Mouse (Mus musculus) limb, embryonic 13.5 days (tissue): Measurements from ENCODE around the gene Phactr3. TPM values are rescaled to one million over a fixed set of nuclear protein-coding genes. Genes with fewer than 3 reads are reported as not detected.

ENCODE experiments used
- ATAC-seq: fragments of 200-750 bp; cut with Nextera tagmentation; 2 replicates; pipeline ENCODE4 v1.8.0; 2017; ENCODE audit warnings: low read depth, moderate number of reproducible peaks, moderate TSS enrichment; ENCODE audit not compliant: low FRiP score
- H3K27ac ChIP-seq: fragments of 300-500 bp; sonication (generic); 2 replicates; pipeline ENCODE4 v1.5.1; 2015; ENCODE audit warnings: inconsistent platforms, mild to moderate bottlenecking, moderate library complexity
- H3K27me3 ChIP-seq: fragments of 300-500 bp; sonication (generic); 2 replicates; pipeline ENCODE4 v1.6.1; 2015; ENCODE audit warnings: mild to moderate bottlenecking, inconsistent platforms
- H3K36me3 ChIP-seq: fragments of 300-500 bp; sonication (generic); 2 replicates; pipeline ENCODE4 v1.6.1; 2015; ENCODE audit warnings: inconsistent platforms, mild to moderate bottlenecking, moderate library complexity
- H3K4me1 ChIP-seq: fragments of 300-500 bp; sonication (generic); 2 replicates; pipeline ENCODE4 v1.6.1; 2015; ENCODE audit warnings: inconsistent platforms
- H3K4me2 ChIP-seq: fragments of 300-500 bp; sonication (generic); replicated peaks from 2 replicates; pipeline ENCODE4 v1.6.1; 2015; ENCODE audit warnings: inconsistent platforms, mild to moderate bottlenecking, moderate library complexity
- H3K4me3 ChIP-seq: fragments of 300-500 bp; sonication (generic); 2 replicates; pipeline ENCODE4 v1.5.1; 2015; ENCODE audit warnings: moderate library complexity, mild to moderate bottlenecking, inconsistent platforms
- H3K9ac ChIP-seq: fragments of 300-500 bp; sonication (generic); 2 replicates; pipeline ENCODE4 v1.6.1; 2015; ENCODE audit warnings: mild to moderate bottlenecking, inconsistent platforms
- H3K9me3 ChIP-seq: fragments of 300-500 bp; sonication (generic); 2 replicates; pipeline ENCODE4 v1.6.1; 2016; ENCODE audit warnings: inconsistent platforms
- WGBS: fragments of 180-500 bp; shearing (Covaris S2); methylation state at CpG from one replicate; pipeline ENCODE4 v1.1.7; 2015; 5-methylcytosine and 5-hydroxymethylcytosine counted together
- polyA plus RNA-seq: library from polyadenylated mRNA; unstranded; fragments of >200 nt; fragmentation: Nextera tagmentation; extraction: Ambion mirVana; gene quantifications from 2 replicates; pipeline ENCODE4 v1.2.1, GENCODE M21; 2015

Gene Phactr3
- polyA plus RNA-seq, 1 experiment from 2014 or later = 1.2 TPM

- no peaks in the 10 kb centered on the region for H3K36me3 ChIP-seq
- no peaks in the 10 kb centered on the region for H3K9me3 ChIP-seq
- H3K27ac ChIP-seq = no peak overlapping the region
- 40% methylated on average over 3 of the region's 3 CpGs for WGBS
- H3K27me3 ChIP-seq = no peaks in the 10 kb centered on the region
- H3K4me1 ChIP-seq = peaks cover 11% of the 10 kb centered on the region
- ATAC-seq = peak; percentile 73
- no peak overlapping the region for H3K4me2 ChIP-seq
- no peak overlapping the region for H3K9ac ChIP-seq
- H3K4me3 ChIP-seq = no peak overlapping the region
These were observed 122.6 kb downstream of the Phactr3 start for GRCm38 (mm10) chr2:178241374-178241773.

- Histone ChIP-seq H3K4me3 (no peak overlapping the region), H3K4me1 (peaks cover 11% of the 10 kb centered on the region), H3K36me3 (no peaks in the 10 kb centered on the region), H3K9me3 (no peaks in the 10 kb centered on the region), H3K27ac (no peak overlapping the region), H3K9ac (no peak overlapping the region), H3K4me2 (no peak overlapping the region), H3K27me3 (no peaks in the 10 kb centered on the region)
- WGBS = 66% methylated on average over 3 of the region's 3 CpGs
- no peak for ATAC-seq
These were observed 124.2 kb downstream of the Phactr3 start for GRCm38 (mm10) chr2:178242996-178243395.

- H3K4me2 ChIP-seq = no peak overlapping the region
- no peak overlapping the region for H3K9ac ChIP-seq
- no peak overlapping the region for H3K4me3 ChIP-seq
- no peak overlapping the region for H3K27ac ChIP-seq
- 93% methylated on average over 1 of the region's 1 CpGs for WGBS
- H3K9me3 ChIP-seq = no peaks in the 10 kb centered on the region
- no peaks in the 10 kb centered on the region for H3K36me3 ChIP-seq
- no peaks in the 10 kb centered on the region for H3K27me3 ChIP-seq
- no peak for ATAC-seq
- peaks cover 11% of the 10 kb centered on the region for H3K4me1 ChIP-seq
These were observed 126.1 kb downstream of the Phactr3 start for GRCm38 (mm10) chr2:178244866-178245265.

GRCm38 (mm10) chr2:178245841-178246240, 127.1 kb downstream of the Phactr3 start:
- ATAC-seq = no peak
- Histone ChIP-seq H3K4me2 (no peak overlapping the region), H3K36me3 (no peaks in the 10 kb centered on the region), H3K27ac (no peak overlapping the region), H3K4me1 (peaks cover 8% of the 10 kb centered on the region), H3K9ac (no peak overlapping the region), H3K4me3 (no peak overlapping the region), H3K9me3 (no peaks in the 10 kb centered on the region), H3K27me3 (no peaks in the 10 kb centered on the region)
- 81% methylated on average over 5 of the region's 5 CpGs for WGBS

GRCm38 (mm10) chr2:178246767-178247166, 128.0 kb downstream of the Phactr3 start:
- no peaks in the 10 kb centered on the region for H3K4me1 ChIP-seq
- no peak for ATAC-seq
- H3K9me3 ChIP-seq = no peaks in the 10 kb centered on the region
- no peak overlapping the region for H3K9ac ChIP-seq
- no peak overlapping the region for H3K27ac ChIP-seq
- no peak overlapping the region for H3K4me2 ChIP-seq
- 54% methylated on average over 4 of the region's 4 CpGs for WGBS
- no peak overlapping the region for H3K4me3 ChIP-seq
- no peaks in the 10 kb centered on the region for H3K27me3 ChIP-seq
- H3K36me3 ChIP-seq = no peaks in the 10 kb centered on the region

- Histone ChIP-seq H3K36me3 (no peaks in the 10 kb centered on the region), H3K9me3 (no peaks in the 10 kb centered on the region), H3K9ac (no peak overlapping the region), H3K4me3 (no peak overlapping the region), H3K27ac (no peak overlapping the region), H3K4me1 (no peaks in the 10 kb centered on the region), H3K27me3 (no peaks in the 10 kb centered on the region), H3K4me2 (no peak overlapping the region)
- 63% methylated on average over 8 of the region's 8 CpGs for WGBS
- ATAC-seq = no peak
These were observed 128.5 kb downstream of the Phactr3 start for GRCm38 (mm10) chr2:178247274-178247673.

GRCm38 (mm10) chr2:178257117-178257825, 138.5 kb downstream of the Phactr3 start:
- H3K4me2 ChIP-seq = no peak overlapping the region
- no peaks in the 10 kb centered on the region for H3K36me3 ChIP-seq
- peak; percentile 36 for ATAC-seq
- H3K9ac ChIP-seq = no peak overlapping the region
- WGBS = 0% methylated on average over 3 of the region's 3 CpGs
- H3K4me3 ChIP-seq = no peak overlapping the region
- no peak overlapping the region for H3K27ac ChIP-seq
- H3K27me3 ChIP-seq = no peaks in the 10 kb centered on the region
- H3K4me1 ChIP-seq = peaks cover 11% of the 10 kb centered on the region
- H3K9me3 ChIP-seq = no peaks in the 10 kb centered on the region

GRCm38 (mm10) chr2:178257986-178258555, 139.3 kb downstream of the Phactr3 start:
- H3K4me1 ChIP-seq = peaks cover 11% of the 10 kb centered on the region

GRCm38 (mm10) chr2:178263055-178263454, 144.3 kb downstream of the Phactr3 start:
- ATAC-seq = no peak
- Histone ChIP-seq H3K4me1 (no peaks in the 10 kb centered on the region), H3K27ac (no peak overlapping the region), H3K4me2 (no peak overlapping the region), H3K36me3 (no peaks in the 10 kb centered on the region), H3K4me3 (no peak overlapping the region), H3K27me3 (no peaks in the 10 kb centered on the region), H3K9me3 (no peaks in the 10 kb centered on the region), H3K9ac (no peak overlapping the region)
- WGBS = 80% methylated on average over 4 of the region's 4 CpGs

More at GRCm38 (mm10) chr2:178257986-178258555, 139.3 kb downstream of the Phactr3 start:
- H3K27me3 ChIP-seq = no peaks in the 10 kb centered on the region
- WGBS = 4% methylated on average over 2 of the region's 2 CpGs
- H3K9ac ChIP-seq = no peak overlapping the region
- H3K4me2 ChIP-seq = no peak overlapping the region
- H3K4me3 ChIP-seq = no peak overlapping the region
- H3K27ac ChIP-seq = no peak overlapping the region
- no peak for ATAC-seq
- H3K9me3 ChIP-seq = no peaks in the 10 kb centered on the region
- H3K36me3 ChIP-seq = no peaks in the 10 kb centered on the region

GRCm38 (mm10) chr2:178264389-178264788, 145.6 kb downstream of the Phactr3 start:
- ATAC-seq = peak; percentile 82
- H3K4me2 ChIP-seq = no peak overlapping the region
- H3K4me1 ChIP-seq = no peaks in the 10 kb centered on the region
- no peaks in the 10 kb centered on the region for H3K9me3 ChIP-seq
- no peaks in the 10 kb centered on the region for H3K27me3 ChIP-seq
- H3K4me3 ChIP-seq = no peak overlapping the region
- no peaks in the 10 kb centered on the region for H3K36me3 ChIP-seq
- H3K9ac ChIP-seq = 0 out of 2 replicates have a peak overlapping the region, but pooled peaks have one; percentile 35
- H3K27ac ChIP-seq = no peak overlapping the region
- WGBS = 8% methylated on average over 8 of the region's 8 CpGs

- Histone ChIP-seq H3K27me3 (no peaks in the 10 kb centered on the region), H3K4me1 (no peaks in the 10 kb centered on the region), H3K27ac (no peak overlapping the region), H3K9me3 (no peaks in the 10 kb centered on the region), H3K36me3 (no peaks in the 10 kb centered on the region), H3K4me2 (no peak overlapping the region), H3K9ac (no peak overlapping the region), H3K4me3 (no peak overlapping the region)
- no peak for ATAC-seq
- 39% methylated on average over 2 of the region's 2 CpGs for WGBS
These were observed 146.7 kb downstream of the Phactr3 start for GRCm38 (mm10) chr2:178265454-178265853.

- Histone ChIP-seq H3K4me2 (no peak overlapping the region), H3K9me3 (no peaks in the 10 kb centered on the region), H3K9ac (no peak overlapping the region), H3K27me3 (no peaks in the 10 kb centered on the region), H3K36me3 (no peaks in the 10 kb centered on the region), H3K27ac (no peak overlapping the region), H3K4me1 (no peaks in the 10 kb centered on the region), H3K4me3 (no peak overlapping the region)
- no peak for ATAC-seq
- WGBS = 72% methylated on average over 2 of the region's 2 CpGs
These were observed 152.0 kb downstream of the Phactr3 start for GRCm38 (mm10) chr2:178270794-178271193.

GRCm38 (mm10) chr2:178272350-178272749, 153.6 kb downstream of the Phactr3 start:
- no peaks in the 10 kb centered on the region for H3K27me3 ChIP-seq
- H3K27ac ChIP-seq = no peak overlapping the region
- no peaks in the 10 kb centered on the region for H3K4me1 ChIP-seq
- H3K4me2 ChIP-seq = no peak overlapping the region
- H3K4me3 ChIP-seq = no peak overlapping the region
- H3K36me3 ChIP-seq = no peaks in the 10 kb centered on the region
- no peaks in the 10 kb centered on the region for H3K9me3 ChIP-seq
- 59% methylated on average over 4 of the region's 4 CpGs for WGBS
- H3K9ac ChIP-seq = no peak overlapping the region
- no peak for ATAC-seq
